Mouse (Mus musculus): ENCODE data around the gene Lingo1.

Gene Lingo1

DNA sequence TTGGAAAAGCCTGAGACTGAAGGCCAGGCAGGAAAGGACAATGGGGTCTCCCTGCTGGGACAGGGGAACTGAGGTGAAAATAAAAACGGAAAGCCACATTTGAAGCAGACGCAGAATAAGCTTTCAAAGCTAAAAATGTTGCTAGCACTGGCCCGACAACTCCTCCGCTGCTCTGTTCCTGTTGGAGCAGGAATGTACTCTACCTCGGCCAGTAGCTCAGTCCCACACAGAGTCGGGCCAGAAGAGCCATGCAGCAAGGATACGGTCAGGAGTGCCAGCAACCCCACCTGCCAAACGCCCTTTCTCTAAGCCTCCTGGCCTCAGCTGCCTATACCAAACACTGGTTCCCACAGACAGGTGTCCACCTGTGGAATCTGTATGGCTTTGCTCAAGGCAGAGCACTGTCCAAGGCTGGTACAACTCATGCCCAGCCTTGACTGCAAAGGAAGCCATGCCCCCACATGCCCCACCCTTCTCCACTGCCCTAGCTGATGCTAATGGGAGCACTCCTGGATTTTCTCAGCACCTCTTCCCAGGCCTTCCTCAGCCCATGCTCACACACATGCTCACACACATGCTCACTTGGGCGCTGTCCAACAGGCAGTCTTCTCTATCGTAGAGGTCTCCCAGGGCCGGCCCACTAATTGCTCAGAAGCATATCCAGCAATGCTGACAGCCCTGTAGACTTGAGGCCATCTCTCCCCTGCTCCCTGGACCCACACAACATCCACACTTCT lies 74.0 kb downstream of the Lingo1 start:
- no peak for DNase-seq

GRCm38 (mm10) chr9:56718984-56719383 lies 77.3 kb downstream of the Lingo1 start:
- no peak for DNase-seq

- no peak for DNase-seq
Measured at GRCm38 (mm10) chr9:56716565-56716964, 79.7 kb downstream of the Lingo1 start.

DNA sequence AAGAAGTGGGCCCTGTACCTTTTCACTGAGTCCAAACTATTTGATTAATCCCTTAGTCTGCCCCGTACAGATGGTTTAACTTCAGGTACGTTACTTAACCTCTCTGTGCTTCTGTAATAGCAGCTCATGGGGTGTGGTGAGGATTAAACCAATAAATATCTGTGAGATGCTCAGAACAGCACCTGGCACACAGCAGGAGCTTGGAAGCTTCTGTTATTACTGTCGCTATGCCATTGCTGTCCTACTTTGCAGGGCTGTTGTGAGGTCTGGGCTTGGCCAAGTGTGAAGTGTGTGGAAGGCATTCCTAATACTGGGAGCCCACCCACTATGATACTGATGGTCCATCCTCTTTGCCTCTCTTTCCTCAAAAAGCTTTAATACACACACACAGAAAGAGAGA lies 80.2 kb downstream of the Lingo1 start:
- no peak for DNase-seq

- peak in 1 of 2 experiments; percentile 11 for DNase-seq
Measured at GRCm38 (mm10) chr9:56714391-56714790, 81.9 kb downstream of the Lingo1 start.

DNA sequence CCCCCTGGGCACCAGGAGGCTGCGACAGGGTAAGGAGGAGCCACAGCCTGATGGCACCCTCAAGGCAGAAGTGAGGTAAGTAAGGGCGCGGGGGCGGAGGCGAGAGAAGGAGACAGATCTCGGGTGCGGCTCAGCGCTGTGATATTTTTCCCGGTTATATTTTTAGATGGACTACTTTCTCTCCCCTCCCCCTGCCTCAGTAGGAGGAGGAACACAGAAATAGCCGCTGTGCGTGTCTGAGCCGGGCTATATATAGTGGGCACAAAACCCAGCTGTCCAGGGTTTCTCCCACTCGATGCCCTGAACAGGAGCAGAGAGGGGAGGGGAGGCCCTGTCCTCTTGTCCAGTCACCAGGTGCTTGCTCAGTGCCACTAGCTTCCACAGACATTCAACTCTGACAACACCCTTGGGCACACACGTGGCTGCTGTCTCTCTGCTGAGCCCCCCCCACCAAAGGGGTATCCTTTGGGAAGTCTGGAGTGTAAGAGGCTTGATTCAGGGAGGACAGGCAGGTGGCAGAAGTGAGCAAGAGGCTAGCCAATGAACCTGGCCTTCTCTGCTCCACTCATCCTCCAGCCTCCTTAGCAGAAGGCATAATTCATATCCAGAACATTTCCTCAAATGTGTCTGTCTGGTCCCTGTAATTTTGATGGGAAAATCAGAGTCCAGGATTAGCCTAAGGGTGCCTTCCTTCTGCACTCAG lies 83.5 kb downstream of the Lingo1 start:
- no peak for DNase-seq

DNA sequence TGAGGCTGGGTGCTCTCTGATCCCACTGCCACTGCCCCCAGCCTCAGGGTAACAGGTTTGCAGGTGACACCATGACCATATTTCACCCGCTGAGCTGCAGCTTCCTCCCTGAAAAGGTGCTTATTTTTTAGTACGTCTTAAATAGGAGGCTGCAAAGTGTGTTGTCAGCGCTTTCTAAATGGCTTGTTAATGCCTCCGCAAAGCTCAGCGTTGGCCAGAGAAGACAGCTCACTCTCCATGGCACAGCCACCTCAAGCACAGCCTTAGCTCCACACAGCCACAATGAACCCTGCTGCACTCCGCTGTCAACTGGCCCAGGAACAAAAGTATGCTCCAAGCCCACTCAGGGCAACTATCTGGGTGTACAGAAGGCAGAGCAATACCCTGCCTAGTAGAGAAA lies 85.3 kb downstream of the Lingo1 start:
- no peak for DNase-seq

GRCm38 (mm10) chr9:56706482-56707085 lies 89.7 kb downstream of the Lingo1 start:
- no peak for DNase-seq

DNA sequence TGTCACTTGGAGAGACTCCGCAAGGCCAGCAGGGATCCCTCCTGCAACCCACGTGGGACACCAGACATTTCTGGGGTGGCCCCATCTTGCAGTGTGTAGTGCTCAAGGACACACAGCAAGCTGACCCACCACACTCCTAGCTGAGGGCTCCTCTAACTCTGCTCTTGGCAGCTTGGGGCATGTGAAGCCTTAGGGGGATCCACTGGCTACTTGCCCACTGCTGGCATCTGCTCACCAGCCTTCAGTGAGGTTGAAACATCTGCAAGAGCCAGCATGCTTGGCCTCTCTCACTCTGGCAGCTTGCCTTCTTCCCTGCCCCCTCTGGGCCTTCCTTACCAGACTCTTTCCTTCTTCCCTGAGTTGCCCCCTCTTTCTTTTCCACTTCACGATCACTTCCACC lies 94.9 kb downstream of the Lingo1 start:
- DNase-seq, result no peak

GRCm38 (mm10) chr9:56700866-56701265 lies 95.4 kb downstream of the Lingo1 start:
- DNase-seq, result no peak

DNA sequence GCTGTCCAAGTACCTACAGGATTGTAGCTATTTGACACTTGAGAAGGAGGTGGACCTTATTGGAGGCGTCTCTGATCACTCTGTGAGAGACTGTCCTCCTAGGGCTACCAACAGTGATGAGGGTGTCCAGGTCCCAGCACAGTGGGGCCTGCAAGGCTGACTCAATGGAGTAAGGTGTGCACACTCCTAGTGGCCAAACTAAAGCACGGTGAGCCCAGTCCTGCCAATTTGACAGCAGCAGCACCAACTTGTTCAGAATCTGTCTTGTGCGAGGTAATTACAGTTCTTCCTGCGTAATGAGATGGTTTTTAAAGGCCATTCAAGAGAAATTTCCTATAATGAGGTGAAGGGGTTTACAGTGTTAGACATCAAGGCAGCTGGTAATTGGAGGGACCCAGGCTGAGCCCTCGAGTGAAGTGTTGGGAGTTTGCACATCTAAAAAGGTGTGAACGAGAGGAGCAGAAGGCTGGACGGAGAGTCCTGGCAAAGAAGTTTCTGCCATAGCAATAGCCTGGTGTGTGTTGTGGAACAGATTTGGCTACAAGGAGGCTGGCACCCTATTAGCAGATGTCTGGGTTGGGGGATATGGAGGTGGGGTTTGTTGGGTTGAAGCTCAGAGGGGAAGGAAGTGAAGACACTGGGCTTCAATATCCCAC lies 97.4 kb downstream of the Lingo1 start:
- no peak for DNase-seq

- no peak for DNase-seq
Measured at GRCm38 (mm10) chr9:56694079-56694478, 102.2 kb downstream of the Lingo1 start.

DNA sequence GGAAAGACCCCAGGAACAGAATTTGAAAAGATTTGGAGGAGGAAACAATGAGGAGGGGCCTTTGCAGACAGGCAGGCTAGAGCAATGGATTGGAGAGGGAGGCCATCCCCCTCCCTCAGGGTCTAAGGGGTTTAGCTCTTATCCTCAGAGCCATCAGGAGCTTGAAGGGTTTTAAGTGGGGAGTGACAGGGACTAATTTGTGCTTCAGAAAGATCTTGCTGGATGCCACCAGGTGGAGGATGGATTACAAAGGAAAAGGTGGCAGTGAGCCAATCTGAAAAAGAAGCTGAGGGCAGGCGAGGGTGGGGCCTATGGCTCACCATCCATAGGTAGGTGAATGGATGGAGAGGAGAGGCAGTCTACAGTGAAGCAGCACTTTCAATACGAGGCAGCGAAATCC lies 105.0 kb downstream of the Lingo1 start:
- DNase-seq, result no peak

- DNase-seq, result no peak
Measured at GRCm38 (mm10) chr9:56690679-56691078, 105.6 kb downstream of the Lingo1 start.

DNA sequence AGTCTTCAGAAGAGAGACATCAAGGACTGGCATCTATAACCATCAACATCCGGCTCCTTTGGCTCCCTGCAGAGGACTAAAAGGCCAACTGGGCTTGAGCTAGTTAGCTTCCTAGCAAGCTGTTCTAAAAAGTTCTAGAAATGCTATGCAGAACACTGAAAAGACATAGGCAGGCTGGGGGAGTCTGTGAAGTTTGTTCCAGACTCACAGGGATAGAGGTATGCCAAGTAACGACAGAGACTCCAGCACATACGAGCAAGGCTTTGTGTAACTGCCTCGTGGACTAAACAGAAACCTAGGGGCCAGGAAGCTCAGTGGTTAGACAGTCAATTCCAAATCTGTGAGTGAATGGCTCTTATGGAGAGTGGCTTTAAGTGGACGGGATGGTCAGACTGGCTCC lies 108.8 kb downstream of the Lingo1 start:
- no peak for DNase-seq

DNA sequence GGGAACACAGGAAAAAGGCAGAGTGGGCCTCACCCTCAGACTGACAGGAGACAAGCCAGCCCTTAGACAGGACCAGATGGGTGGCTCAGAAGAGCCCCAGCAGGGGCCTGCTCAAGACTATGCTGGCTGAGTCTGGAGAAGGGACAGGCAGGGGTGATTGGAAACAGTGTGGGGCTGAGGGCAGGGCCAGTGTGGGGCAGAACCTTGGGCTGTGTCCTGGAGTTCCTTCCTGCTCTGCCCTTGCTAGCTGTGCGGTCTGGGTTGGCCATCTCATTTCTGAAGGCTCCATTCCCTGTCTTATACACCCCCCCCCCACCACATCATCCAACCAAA lies 109.2 kb downstream of the Lingo1 start:
- no peak for DNase-seq

DNA sequence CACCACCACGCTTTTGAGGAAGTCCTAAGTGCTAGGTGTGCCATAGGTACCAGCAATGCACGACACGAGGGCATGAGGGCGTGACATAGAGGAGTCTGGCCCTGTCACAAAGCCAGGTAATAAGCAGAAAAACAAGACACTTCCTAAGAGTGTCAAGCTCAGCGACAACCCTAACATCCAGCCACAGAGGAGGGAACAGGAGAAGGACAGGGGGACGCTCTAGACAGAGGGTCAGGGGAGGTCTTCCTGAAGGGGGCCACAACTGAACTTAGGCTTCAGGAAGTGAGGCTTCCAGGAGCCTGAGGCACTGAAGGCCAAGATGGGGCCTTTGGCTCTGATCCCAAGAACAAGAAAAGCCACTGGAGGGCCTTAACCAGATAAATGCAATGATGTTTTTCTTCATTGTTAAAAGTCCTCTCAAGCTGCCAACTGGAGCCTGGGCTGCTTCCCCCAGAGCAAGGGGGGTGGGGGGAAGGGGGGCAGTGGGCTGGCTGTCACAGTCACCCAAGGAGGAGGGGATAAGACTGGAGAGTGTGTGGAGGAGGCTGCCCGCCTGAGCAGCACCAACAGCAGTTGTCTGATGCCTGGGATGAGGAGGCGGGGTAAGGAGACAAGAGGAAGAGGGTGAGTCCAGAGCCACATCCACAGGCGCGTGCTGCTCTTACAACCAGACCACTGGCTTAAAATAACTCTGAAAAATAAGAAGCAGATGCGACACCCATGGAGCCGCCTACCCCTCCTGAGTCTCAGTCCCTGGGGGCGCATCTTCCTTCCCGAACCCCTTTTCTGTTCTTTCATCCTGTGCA lies 109.7 kb downstream of the Lingo1 start:
- peak; percentile 27 to 65 for DNase-seq

- DNase-seq, result no peak
Measured at GRCm38 (mm10) chr9:56682826-56683225, 113.4 kb downstream of the Lingo1 start.

- no peak for DNase-seq
Measured at GRCm38 (mm10) chr9:56681950-56682349, 114.3 kb downstream of the Lingo1 start.

DNA sequence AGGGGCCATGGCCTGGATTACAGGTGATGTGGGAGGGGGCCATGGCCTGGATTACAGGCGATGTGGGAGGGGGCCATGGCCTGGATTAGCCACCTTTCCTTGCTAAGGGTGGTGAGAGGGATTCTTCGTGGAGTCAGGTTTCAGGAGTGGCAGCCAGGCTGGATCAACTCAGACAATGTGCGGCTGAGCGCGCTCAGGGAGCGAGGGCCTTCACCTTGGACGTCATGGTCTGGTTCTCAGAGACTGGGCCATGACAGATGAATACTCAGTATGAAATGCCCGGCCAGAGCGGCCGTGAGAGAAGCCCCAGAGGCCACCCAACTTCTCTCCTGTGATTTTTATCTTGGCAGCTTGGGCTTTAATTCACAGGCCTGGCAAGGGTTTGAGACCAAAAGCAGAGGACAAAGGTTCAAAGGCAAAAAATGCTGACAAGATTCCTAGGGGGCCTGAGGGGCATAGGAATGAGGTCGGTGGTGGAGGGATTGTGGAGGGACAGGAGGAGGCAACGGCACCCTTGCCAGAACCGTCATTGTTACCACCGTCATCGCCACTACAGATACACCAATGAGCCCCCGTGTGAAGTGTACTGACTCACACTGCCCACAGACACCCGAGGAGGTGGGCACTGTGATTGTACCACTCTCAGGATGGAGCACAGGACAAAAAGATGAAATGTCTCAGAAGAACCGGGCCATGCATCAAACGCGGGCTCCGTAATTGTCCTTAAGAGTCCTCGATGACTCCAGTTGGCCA lies 117.2 kb downstream of the Lingo1 start:
- no peak for DNase-seq

- DNase-seq, result no peak
Measured at GRCm38 (mm10) chr9:56675696-56676095, 120.6 kb downstream of the Lingo1 start.

DNA sequence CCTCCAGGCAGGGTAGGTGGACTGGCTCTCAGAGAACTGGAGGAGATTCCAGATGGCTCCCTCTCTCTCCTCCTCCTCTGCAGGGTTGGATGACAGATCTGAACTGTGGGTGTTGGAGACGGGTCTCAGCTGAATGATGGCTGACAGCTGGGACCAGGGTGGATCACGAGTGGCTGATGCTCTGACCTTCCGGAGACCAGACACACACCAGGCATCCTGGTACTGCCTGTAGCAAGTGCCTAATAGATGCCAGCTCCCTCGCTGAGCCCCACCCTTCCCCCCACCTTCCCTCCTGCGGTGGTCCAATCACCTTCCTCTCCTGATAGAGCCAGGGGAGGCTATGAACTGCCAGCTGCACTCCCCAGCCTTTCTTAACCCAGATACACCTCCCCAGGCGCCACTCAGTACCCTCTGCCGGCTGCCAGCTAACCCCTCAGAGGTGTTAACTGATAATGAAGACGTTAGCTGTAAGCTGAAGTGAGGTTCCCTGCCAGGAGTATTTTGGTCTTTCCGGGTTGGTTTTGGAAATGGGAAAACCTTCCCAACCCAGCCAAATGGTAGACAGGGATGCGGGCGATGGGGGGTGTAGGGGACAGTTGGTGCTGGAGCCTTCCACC lies 126.6 kb downstream of the Lingo1 start:
- peak; percentile 23 to 67 for DNase-seq
